Mouse (Mus musculus): ENCODE data around the gene Samd1.

- no peak for TF ChIP-seq POLR2A (IDR thresholded peaks at IDR 0.05; ENCODE audit: control insufficient read depth in 1 of 2, insufficient read depth in 1 of 2, low read depth in 1 of 2, low read length in 2 of 2, poor library complexity in 1 of 2)
- TF ChIP-seq CHD2 (IDR thresholded peaks at IDR 0.05; ENCODE audit: low read length), result no peak
- no peak for TF ChIP-seq TAL1 (IDR thresholded peaks at IDR 0.05; ENCODE audit: low read length)
- no peak for TF ChIP-seq ZMIZ1 (IDR thresholded peaks at IDR 0.05; ENCODE audit: low read depth, low read length)
- no peak for TF ChIP-seq HCFC1 (IDR thresholded peaks at IDR 0.05; ENCODE audit: low read depth, low read length)
- TF ChIP-seq CTCF (IDR thresholded peaks at IDR 0.05 in 2 of 3, conservative IDR thresholded peaks at IDR 0.05 in 1 of 3; ENCODE audit: control insufficient read depth in 1 of 3, insufficient read depth in 1 of 3, low read depth in 2 of 3, low read length in 3 of 3, poor library complexity in 1 of 3, severe bottlenecking in 1 of 3), result no peak
- no peak for TF ChIP-seq TCF12 (IDR thresholded peaks at IDR 0.05; ENCODE audit: low read depth, low read length)
These were observed 29.8 kb upstream of the Samd1 start for GRCm38 (mm10) chr8:83967701-83968100.

Data from MEL (cell line).